Mouse (Mus musculus): ENCODE data around the gene Gm7970. TPM values are rescaled to one million over a fixed set of nuclear protein-coding genes. Genes with fewer than 3 reads are reported as not detected.

The Gm7970 gene
- not detected in 2 replicates for polyA plus RNA-seq (2015; fragmentation: Nextera tagmentation; extraction: Ambion mirVana)

DNA sequence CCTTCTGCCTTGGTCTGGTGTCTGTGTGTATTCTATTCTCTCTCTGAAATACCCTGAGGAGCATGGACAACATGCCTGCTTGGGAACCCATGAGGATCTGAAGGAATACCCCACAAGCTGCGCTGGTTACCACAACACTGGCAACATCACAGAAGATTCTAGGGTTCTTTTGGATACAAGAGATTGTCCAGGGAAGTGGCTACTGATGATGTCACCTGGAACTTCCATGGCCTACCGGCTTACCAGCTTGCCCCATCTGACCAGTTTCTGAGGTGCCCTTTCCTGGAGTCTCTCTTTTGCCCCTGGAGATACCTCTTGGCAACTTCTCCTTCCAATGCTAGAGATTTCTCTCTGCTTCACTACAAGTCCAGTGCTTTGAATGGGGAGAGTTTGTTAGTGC lies at the start of gene Gm7970:
Gene Gm7970, minus strand, starts transcription at position 101 of the 400 bp plus-strand sequence.

DNA sequence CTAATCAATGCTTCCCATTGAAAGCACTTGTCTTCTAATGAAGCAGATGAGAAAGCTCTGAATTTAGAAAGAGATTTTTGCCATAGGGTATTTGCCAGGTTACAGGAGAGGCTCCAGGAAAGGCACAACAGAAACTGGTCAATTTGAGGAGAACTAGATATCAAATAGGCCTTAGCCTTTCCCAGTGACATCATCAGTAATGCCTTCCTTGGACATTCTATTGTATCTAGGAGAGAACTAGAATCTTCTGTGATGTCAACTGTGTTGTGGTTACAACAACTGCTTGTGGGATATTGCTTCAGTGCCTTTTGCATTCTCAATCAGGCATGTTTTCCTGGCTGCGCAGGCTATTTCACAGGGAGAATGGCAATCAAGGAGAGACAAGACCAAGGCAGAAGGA lies 17.5 kb upstream of the Gm7970 start, which contains the start of gene 1700049E17Rik2:
Gene 1700049E17Rik2, plus strand, starts transcription at position 301 of the 400 bp plus-strand sequence.

Other genes starting within 250 kb of the Gm7970 start
- gene Gm5798, start 207.0 kb downstream of the Gm7970 start, polyA plus RNA-seq (2015; fragmentation: Nextera tagmentation; extraction: Ambion mirVana): not detected in 2 replicates
- gene Gm7945, start 169.2 kb downstream of the Gm7970 start, polyA plus RNA-seq (2015; fragmentation: Nextera tagmentation; extraction: Ambion mirVana): not detected in 2 replicates
- gene Gm6482, start 147.3 kb downstream of the Gm7970 start, polyA plus RNA-seq (2015; fragmentation: Nextera tagmentation; extraction: Ambion mirVana): not detected in 2 replicates
- not detected in 2 replicates for gene Gm7954, start 102.1 kb downstream of the Gm7970 start, polyA plus RNA-seq (2015; fragmentation: Nextera tagmentation; extraction: Ambion mirVana)
- not detected in 2 replicates for gene Gm3486, start 66.1 kb downstream of the Gm7970 start, polyA plus RNA-seq (2015; fragmentation: Nextera tagmentation; extraction: Ambion mirVana)
- gene 1700049E17Rik2, start 17.6 kb upstream of the Gm7970 start, polyA plus RNA-seq (2015; fragmentation: Nextera tagmentation; extraction: Ambion mirVana): not detected in 2 replicates
- not detected in 2 replicates for gene Gm3072, start 69.0 kb upstream of the Gm7970 start, polyA plus RNA-seq (2015; fragmentation: Nextera tagmentation; extraction: Ambion mirVana)
- gene Gm3676, start 90.9 kb upstream of the Gm7970 start, polyA plus RNA-seq (2015; fragmentation: Nextera tagmentation; extraction: Ambion mirVana): not detected in 2 replicates
- gene Gm8068, start 146.3 kb upstream of the Gm7970 start, polyA plus RNA-seq (2015; fragmentation: Nextera tagmentation; extraction: Ambion mirVana): not detected in 2 replicates
- gene Gm7929, start 195.0 kb upstream of the Gm7970 start, polyA plus RNA-seq (2015; fragmentation: Nextera tagmentation; extraction: Ambion mirVana): not detected in 2 replicates
- not detected in 2 replicates for gene Gm47189, start 216.9 kb upstream of the Gm7970 start, polyA plus RNA-seq (2015; fragmentation: Nextera tagmentation; extraction: Ambion mirVana)

Measured in urinary bladder, postnatal 0 days (tissue).